Mouse (Mus musculus) MEL (cell line): ENCODE data around the gene Nelfcd. TPM values are rescaled to one million over a fixed set of nuclear protein-coding genes. Genes with fewer than 3 reads are reported as not detected.

Source experiments
- DNase-seq: peaks from one replicate; pipeline ENCODE4 v3.0.0; 2011; ENCODE audit warnings: low read depth, low spot score
- H3K27ac ChIP-seq: 2 replicates; pipeline ENCODE4 v1.5.1; 2012; ENCODE audit warnings: low read depth, mild to moderate bottlenecking, control low read depth, low read length, moderate library complexity; ENCODE audit not compliant: control insufficient read depth
- H3K27me3 ChIP-seq, 2 experiments: fragments of 150-350 bp in 1 of 2; sonication (generic) in 1 of 2; 2 replicates each; pipeline ENCODE4 v1.6.1; 2012; ENCODE audit warnings: low read length in 2 of 2, mild to moderate bottlenecking in 2 of 2, improper control_type of control experiment in 1 of 2, moderate library complexity in 1 of 2; ENCODE audit not compliant: insufficient read depth in 2 of 2, control insufficient read depth in 1 of 2
- H3K36me3 ChIP-seq, 2 experiments: 2 replicates each; pipeline ENCODE4 v1.6.1; 2012 to 2014; ENCODE audit warnings: low read length in 2 of 2, improper control_type of control experiment in 1 of 2, inconsistent platforms in 1 of 2, mild to moderate bottlenecking in 1 of 2; ENCODE audit not compliant: insufficient read depth in 2 of 2, control insufficient read depth in 1 of 2
- H3K4me1 ChIP-seq, 2 experiments: fragments of 150-350 bp in 1 of 2; sonication (generic) in 1 of 2; 2 replicates each; pipeline ENCODE4 v1.6.1; 2012; ENCODE audit warnings: low read length in 2 of 2, improper control_type of control experiment in 1 of 2, mild to moderate bottlenecking in 1 of 2; ENCODE audit not compliant: insufficient read depth in 2 of 2, control insufficient read depth in 1 of 2
- H3K4me3 ChIP-seq, 2 experiments: fragments of 150-350 bp in 1 of 2; sonication (generic) in 1 of 2; 2 replicates each; pipeline ENCODE4 v1.5.1; 2012; ENCODE audit warnings: low read depth in 2 of 2, low read length in 2 of 2, mild to moderate bottlenecking in 2 of 2, moderate library complexity in 2 of 2, control low read depth in 1 of 2, improper control_type of control experiment in 1 of 2; ENCODE audit not compliant: control insufficient read depth in 1 of 2, insufficient read depth in 1 of 2
- H3K79me2 ChIP-seq: 2 replicates; pipeline ENCODE4 v1.6.1; 2012; ENCODE audit warnings: mild to moderate bottlenecking, low read length, moderate library complexity; ENCODE audit not compliant: control insufficient read depth, poor library complexity, insufficient read depth
- H3K9ac ChIP-seq: 2 replicates; pipeline ENCODE4 v1.6.1; 2012; ENCODE audit warnings: low read depth, mild to moderate bottlenecking, control low read depth, low read length, moderate library complexity; ENCODE audit not compliant: control insufficient read depth, poor library complexity, severe bottlenecking
- H3K9me3 ChIP-seq: fragments of 150-350 bp; sonication (generic); replicated peaks from 2 replicates; pipeline ENCODE4 v1.6.1; 2012; ENCODE audit warnings: mild to moderate bottlenecking, low read length, improper control_type of control experiment, moderate library complexity; ENCODE audit not compliant: insufficient read depth
- EP300 ChIP-seq, 2 experiments: IDR thresholded peaks; 2 replicates each; pipeline ENCODE4 v1.6.1; 2011; ENCODE audit warnings: improper control_type of control experiment in 2 of 2, low read length in 2 of 2, low read depth in 1 of 2, mild to moderate bottlenecking in 1 of 2
- ETS1 ChIP-seq: IDR thresholded peaks from 2 replicates; pipeline ENCODE4 v1.6.1; 2012; ENCODE audit warnings: low read depth, mild to moderate bottlenecking, inconsistent platforms, low read length, improper control_type of control experiment, moderate library complexity
- GATA1 ChIP-seq: IDR thresholded peaks from 2 replicates; pipeline ENCODE4 v1.6.1; 2011; ENCODE audit warnings: low read depth, low read length, improper control_type of control experiment
- HCFC1 ChIP-seq: IDR thresholded peaks from 2 replicates; pipeline ENCODE4 v1.6.1; 2012; ENCODE audit warnings: low read depth, mild to moderate bottlenecking, inconsistent platforms, low read length, improper control_type of control experiment, moderate library complexity
- MAZ ChIP-seq: IDR thresholded peaks from 2 replicates; pipeline ENCODE4 v1.6.1; 2012; ENCODE audit warnings: low read depth, mild to moderate bottlenecking, inconsistent platforms, low read length, improper control_type of control experiment
- MXI1 ChIP-seq: IDR thresholded peaks from 2 replicates; pipeline ENCODE4 v1.6.1; 2011; ENCODE audit warnings: mild to moderate bottlenecking, low read depth, low read length, improper control_type of control experiment
- MYC ChIP-seq: IDR thresholded peaks from 2 replicates; pipeline ENCODE4 v1.6.1; 2011; ENCODE audit warnings: low read depth, mild to moderate bottlenecking, low read length, improper control_type of control experiment, moderate library complexity
- NRF1 ChIP-seq: IDR thresholded peaks from 2 replicates; pipeline ENCODE4 v1.6.1; 2014; ENCODE audit warnings: low read depth, mild to moderate bottlenecking, inconsistent platforms, low read length, improper control_type of control experiment, moderate library complexity; ENCODE audit not compliant: poor library complexity, insufficient read depth, severe bottlenecking
- POLR2A ChIP-seq, 2 experiments: IDR thresholded peaks; 2 replicates each; pipeline ENCODE4 v1.6.1; 2011 to 2012; ENCODE audit warnings: low read length in 2 of 2, mild to moderate bottlenecking in 2 of 2, control low read depth in 1 of 2, improper control_type of control experiment in 1 of 2, low read depth in 1 of 2, moderate library complexity in 1 of 2; ENCODE audit not compliant: control insufficient read depth in 1 of 2, insufficient read depth in 1 of 2, poor library complexity in 1 of 2
- RAD21 ChIP-seq: IDR thresholded peaks from 2 replicates; pipeline ENCODE4 v1.6.1; 2011; ENCODE audit warnings: mild to moderate bottlenecking, low read depth, low read length, improper control_type of control experiment
- TBP ChIP-seq: IDR thresholded peaks from 2 replicates; pipeline ENCODE4 v1.8.0; 2011; ENCODE audit warnings: low read depth, low read length, improper control_type of control experiment
- TCF12 ChIP-seq: IDR thresholded peaks from 2 replicates; pipeline ENCODE4 v1.6.1; 2014; ENCODE audit warnings: low read depth, mild to moderate bottlenecking, inconsistent platforms, low read length, improper control_type of control experiment, moderate library complexity
- UBTF ChIP-seq: IDR thresholded peaks from 2 replicates; pipeline ENCODE4 v1.6.1; 2012; ENCODE audit warnings: low read depth, mild to moderate bottlenecking, inconsistent platforms, low read length, improper control_type of control experiment, moderate library complexity, borderline replicate concordance; ENCODE audit not compliant: insufficient read depth
- USF2 ChIP-seq, 2 experiments: IDR thresholded peaks; 2 replicates each; pipeline ENCODE4 v1.6.1; 2011 to 2012; ENCODE audit warnings: improper control_type of control experiment in 2 of 2, low read length in 2 of 2, borderline replicate concordance in 1 of 2, inconsistent platforms in 1 of 2, low read depth in 1 of 2, mild to moderate bottlenecking in 1 of 2; ENCODE audit not compliant: insufficient read depth in 1 of 2
- polyA plus RNA-seq, 2 experiments: library from polyadenylated mRNA; stranded (reverse) in 1 of 2; unstranded in 1 of 2; fragments of >175 nt in 1 of 2; fragments of >200 nt in 1 of 2; gene quantifications; 2 replicates each; pipeline versions ENCODE4 v1.2.1 to v1.2.4; 2012; ENCODE audit warnings: low replicate concordance in 2 of 2, low read depth in 1 of 2; ENCODE audit not compliant: insufficient read length in 2 of 2, insufficient read depth in 1 of 2, missing spikeins in 1 of 2
- total RNA-seq: library from RNA; depleted of rRNA; stranded (reverse); fragments of 300-350 nt; gene quantifications from 2 replicates; pipeline ENCODE4 v1.2.3, GENCODE M21; 2012

Gene Nelfcd
- total and polyA plus RNA-seq, 3 experiments, result 46.8 to 89.0 (median 74.8) TPM

GRCm38 (mm10) chr2:174415731-174416310, at the start of gene Nelfcd (continued):
- TF ChIP-seq ETS1 (no peak), TBP (no peak), POLR2A (IDR thresholded peaks at IDR 0.05; ENCODE audit: control insufficient read depth in 1 of 2, insufficient read depth in 1 of 2, low read depth in 1 of 2, low read length in 2 of 2, poor library complexity in 1 of 2) (peak; percentile 45 to 81; a peak in 3 of 4 replicates)
- TF ChIP-seq, all 39 proteins: peak for 11

- Histone ChIP-seq H3K36me3 (peaks cover 0 to 8% of the 10 kb centered on the region in 2 experiments; a peak in 2 of 4 replicates), H3K27ac (peak overlapping the region; percentile 20), H3K9ac (peak overlapping the region; percentile 33), H3K79me2 (no peaks in the 10 kb centered on the region), H3K9me3 (no peaks in the 10 kb centered on the region), H3K27me3 (no peaks in the 10 kb centered on the region)
- DNase-seq, result peak; percentile 83
- no peak for TF ChIP-seq RAD21
- TF ChIP-seq EP300 (IDR thresholded peaks at IDR 0.05; ENCODE audit: low read depth in 1 of 2, low read length in 2 of 2), result peak in 1 of 2 experiments; percentile 37; a peak in 1 of 4 replicates
- TF ChIP-seq MYC, result 0 out of 2 replicates have a peak, but pooled peaks have one; percentile 24
- no peak for TF ChIP-seq MAZ
- no peak for TF ChIP-seq USF2 (IDR thresholded peaks at IDR 0.05; ENCODE audit: borderline replicate concordance in 1 of 2, insufficient read depth in 1 of 2, low read depth in 1 of 2, low read length in 2 of 2)
- no peak for TF ChIP-seq MXI1
- TF ChIP-seq GATA1, result peak; percentile 58; the same call in 1 of the 2 replicates
- peak; percentile 41; the same call in 1 of the 2 replicates for TF ChIP-seq ETS1
- 0 out of 2 replicates have a peak, but pooled peaks have one; percentile 53 for TF ChIP-seq TBP
- TF ChIP-seq, all 39 proteins: peak for 5
- Histone ChIP-seq H3K4me3 (peak overlapping the region in 1 of 2 experiments; percentile 39; a peak in 2 of 4 replicates), H3K4me1 (peaks cover 0 to 18% of the 10 kb centered on the region in 2 experiments; a peak in 2 of 4 replicates)
These were observed 49.0 kb upstream of the Nelfcd start for GRCm38 (mm10) chr2:174366571-174366970.

- peaks cover 0 to 2% of the 10 kb centered on the region in 2 experiments; a peak in 3 of 4 replicates for H3K27me3 ChIP-seq
- TF ChIP-seq HCFC1 (no peak), UBTF (no peak), NRF1 (no peak), MYC (no peak), TCF12 (no peak)
- no peaks in the 10 kb centered on the region for H3K79me2 ChIP-seq
- no peak overlapping the region for H3K9ac ChIP-seq
- no peaks in the 10 kb centered on the region for H3K9me3 ChIP-seq
- no peak overlapping the region for H3K4me3 ChIP-seq
- no peaks in the 10 kb centered on the region for H3K36me3 ChIP-seq
- H3K4me1 ChIP-seq, result no peaks in the 10 kb centered on the region
- DNase-seq, result no peak
- no peak overlapping the region for H3K27ac ChIP-seq
These were observed 34.6 kb upstream of the Nelfcd start for GRCm38 (mm10) chr2:174381021-174381420.
